ENCODE assay signal across 19 mouse cellular contexts in the genomic region with DNA sequence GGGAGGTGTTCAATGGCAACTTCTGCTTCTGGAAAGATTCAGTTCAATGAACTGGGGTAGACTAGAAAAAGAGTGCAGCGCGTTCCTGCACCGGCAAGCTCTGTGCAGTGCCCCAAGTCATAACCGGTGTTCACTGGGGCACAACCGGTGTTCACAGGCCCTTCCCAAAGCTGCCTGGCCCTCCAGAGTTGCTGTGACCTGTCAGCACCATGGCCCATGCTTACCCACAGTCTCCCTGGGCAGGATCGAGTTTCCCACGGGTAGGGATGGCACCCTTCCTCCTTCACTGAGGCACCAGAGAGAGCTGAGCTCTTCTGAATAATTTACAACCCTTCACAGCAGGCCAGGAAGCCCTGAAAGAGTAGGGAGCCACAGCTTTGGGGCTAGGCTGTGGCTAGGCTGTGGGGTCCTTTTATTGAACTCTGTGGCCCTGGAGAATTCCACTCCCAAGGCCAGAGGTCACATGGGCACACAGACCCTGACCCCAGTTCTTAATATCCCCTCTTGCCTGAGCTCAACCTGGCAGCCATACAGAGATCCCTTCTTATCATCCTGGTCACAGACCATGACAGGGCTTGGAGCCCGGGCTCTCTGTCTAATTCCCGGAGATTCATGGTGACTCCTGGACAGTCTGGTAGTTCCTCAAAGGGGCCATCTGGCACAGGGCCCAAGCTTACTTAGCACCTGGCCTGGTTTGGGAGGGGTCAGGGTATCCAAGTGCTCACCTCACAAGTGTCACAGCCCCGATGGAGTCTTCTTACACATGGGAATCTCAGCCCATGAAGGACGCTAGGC. TPM values are rescaled to one million over a fixed set of nuclear protein-coding genes. Genes with fewer than 3 reads are reported as not detected.
"Had no signal": no experiment of that assay in that cellular context is flagged by ENCODE, and none has a peak within 500 bp of the region (broad histone marks: within the 10 kb centered on the region; RNA-seq: fewer than 3 reads in every experiment).

No protein-coding gene starts in this region.

- DNase-seq: lung, adult 2 months; lung, postnatal 10 days; right cerebral cortex, postnatal 4 days; spleen, adult 18-20 months; thymus, adult 2 months; thymus, postnatal 36 days had no signal

- ATAC-seq: intestine, postnatal 0 days; midbrain, embryonic 15.5 days had no signal

- H3K36me3 ChIP-seq: liver, embryonic 15.5 days; midbrain, embryonic 15.5 days; neural tube, embryonic 12.5 days had no signal

- H3K4me3 ChIP-seq: layer of hippocampus, adult 2 months; liver, embryonic 15.5 days; megakaryocyte, embryonic 14.5 days; midbrain, embryonic 15.5 days; neural tube, embryonic 12.5 days had no signal

- H3K27ac ChIP-seq: layer of hippocampus, adult 2 months; liver, embryonic 15.5 days; macrophage; midbrain, embryonic 15.5 days; neural tube, embryonic 12.5 days had no signal

- H3K9ac ChIP-seq: liver, embryonic 15.5 days; midbrain, embryonic 15.5 days; neural tube, embryonic 12.5 days had no signal

- H3K9me3 ChIP-seq: liver, embryonic 15.5 days; midbrain, embryonic 15.5 days; neural tube, embryonic 12.5 days had no signal

- H3K4me2 ChIP-seq: liver, embryonic 11.5 days; liver, embryonic 15.5 days; midbrain, embryonic 11.5 days; midbrain, embryonic 15.5 days; neural tube, embryonic 12.5 days had no signal

- H3K4me1 ChIP-seq: midbrain, embryonic 15.5 days; neural tube, embryonic 12.5 days had no signal

RNA-seq across cellular contexts. Expression of a gene that starts 12.4 kb away (rescaled TPM):
- total RNA-seq: layer of hippocampus, adult 2 months; layer of hippocampus, postnatal 10 days; left cerebral cortex, postnatal 36 days; monocyte, adult 5-6 weeks; neutrophil, adult 5-6 weeks had no signal
- polyA plus RNA-seq: liver, embryonic 11.5 days; liver, embryonic 15.5 days; midbrain, embryonic 15.5 days had no signal

RNA-seq across cellular contexts. Expression of a gene that starts 30.5 kb away (rescaled TPM):
- total RNA-seq: monocyte, adult 5-6 weeks had no signal
